Mouse (Mus musculus) cerebellum, adult 2 months (tissue): ENCODE results near the gene Ctps2. TPM values are rescaled to one million over a fixed set of nuclear protein-coding genes. Genes with fewer than 3 reads are reported as not detected.

ENCODE experiments used
- DNase-seq, 2 experiments: peaks; one replicate each; pipeline ENCODE4 v3.0.0; 2021
- H3K27ac ChIP-seq: fragments of 200-500 bp; 2 replicates; pipeline ENCODE4 v1.5.1; 2012; ENCODE audit warnings: low read length, control low read depth, inconsistent platforms; ENCODE audit not compliant: insufficient read depth
- H3K27me3 ChIP-seq: fragments of 200-500 bp; 2 replicates; pipeline ENCODE4 v1.6.1; 2012; ENCODE audit warnings: inconsistent platforms, mild to moderate bottlenecking, low read length, moderate library complexity; ENCODE audit not compliant: control insufficient read depth, insufficient read depth
- H3K4me1 ChIP-seq: fragments of 200-500 bp; 2 replicates; pipeline ENCODE4 v1.6.1; 2011; ENCODE audit warnings: low read length; ENCODE audit not compliant: control insufficient read depth, insufficient read depth
- H3K4me3 ChIP-seq: fragments of 200-500 bp; replicated peaks from 2 replicates; pipeline ENCODE3; 2011; ENCODE audit warnings: mild to moderate bottlenecking, low read depth, low read length, control low read depth; ENCODE audit not compliant: insufficient read depth
- CTCF ChIP-seq: fragments of 200-500 bp; IDR thresholded peaks from 2 replicates; pipeline ENCODE4 v1.5.1; 2011; ENCODE audit warnings: low read depth, mild to moderate bottlenecking, control low read depth, low read length, moderate library complexity, borderline replicate concordance; ENCODE audit not compliant: insufficient read depth
- POLR2A ChIP-seq: fragments of 200-500 bp; IDR thresholded peaks from 2 replicates; pipeline ENCODE4 v1.6.1; 2011; ENCODE audit warnings: low read length, control low read depth, borderline replicate concordance; ENCODE audit not compliant: insufficient read depth
- WGBS: fragments of 180-500 bp; shearing (Covaris S2); methylation state at CpG from one replicate; pipeline ENCODE4 v1.1.7; 2018; 5-methylcytosine and 5-hydroxymethylcytosine counted together
- polyA plus RNA-seq: library from polyadenylated mRNA; depleted of rRNA; stranded (reverse); fragments of >200 nt; gene quantifications from 2 replicates; pipeline ENCODE4 v1.2.3, GENCODE M21; 2012

The Ctps2 gene
- polyA plus RNA-seq, 1 experiment: 90.7 TPM

DNA sequence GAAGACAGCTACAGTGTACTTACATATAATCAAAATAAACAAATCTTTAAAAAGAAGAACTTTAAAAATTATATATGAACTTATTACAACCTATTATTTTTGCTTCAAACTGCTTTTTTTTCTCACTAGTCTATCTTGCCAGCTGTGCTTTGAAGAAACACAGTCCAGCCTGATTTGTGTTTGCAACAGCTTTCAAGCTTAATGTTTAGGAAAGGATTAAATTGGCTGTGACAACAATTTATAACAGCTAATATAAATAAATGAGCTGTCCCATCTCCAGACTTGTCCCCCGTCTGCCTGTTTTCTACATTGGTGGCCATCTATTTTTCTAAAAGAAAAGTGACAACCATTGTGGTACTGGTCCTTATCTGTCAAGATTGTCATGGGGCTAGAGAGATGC, 41.0 kb downstream of the Ctps2 start:
- TF ChIP-seq CTCF (no peak), POLR2A (no peak)
- Histone ChIP-seq H3K27me3 (no peaks in the 10 kb centered on the region), H3K4me3 (no peak overlapping the region), H3K4me1 (no peaks in the 10 kb centered on the region), H3K27ac (no peak overlapping the region)
- WGBS: 100% methylated on average over 1 of the region's 1 CpGs
- no peak for DNase-seq

DNA sequence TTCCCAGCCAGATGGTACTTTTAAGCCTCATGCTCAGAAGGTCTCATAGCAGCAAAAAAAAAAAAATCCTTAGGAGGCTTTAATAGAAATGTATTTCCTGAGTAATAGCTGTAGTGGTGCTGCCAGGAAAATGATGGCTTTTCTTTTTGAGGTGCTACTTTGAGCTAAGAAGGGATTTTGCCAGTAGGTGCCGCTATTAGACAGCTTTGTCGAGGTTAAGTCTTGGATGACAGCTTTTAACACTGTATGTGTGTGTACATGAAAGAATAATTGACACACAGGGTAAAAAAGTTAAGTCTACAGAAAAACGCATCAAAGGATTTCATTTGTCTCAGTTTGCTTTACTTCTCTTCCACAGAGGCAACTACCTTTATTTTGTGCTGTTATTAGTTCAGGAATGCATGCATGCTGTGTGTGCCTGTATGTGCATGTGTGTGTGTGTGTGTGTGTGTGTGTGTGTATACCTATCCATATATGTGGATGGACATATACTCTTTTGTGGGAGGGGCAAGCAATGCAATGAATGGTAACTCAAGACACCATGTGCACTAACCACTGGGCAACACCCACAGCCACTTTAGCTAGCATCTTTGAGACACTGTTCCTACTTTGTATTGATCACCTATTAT, 48.9 kb downstream of the Ctps2 start:
- WGBS: 30% methylated on average over 3 of the region's 3 CpGs
- Histone ChIP-seq H3K27ac (no peak overlapping the region), H3K4me1 (no peaks in the 10 kb centered on the region), H3K4me3 (no peak overlapping the region), H3K27me3 (no peaks in the 10 kb centered on the region)
- peak; percentile 16 to 43 for DNase-seq
- no peak for TF ChIP-seq CTCF
- no peak for TF ChIP-seq POLR2A

DNA sequence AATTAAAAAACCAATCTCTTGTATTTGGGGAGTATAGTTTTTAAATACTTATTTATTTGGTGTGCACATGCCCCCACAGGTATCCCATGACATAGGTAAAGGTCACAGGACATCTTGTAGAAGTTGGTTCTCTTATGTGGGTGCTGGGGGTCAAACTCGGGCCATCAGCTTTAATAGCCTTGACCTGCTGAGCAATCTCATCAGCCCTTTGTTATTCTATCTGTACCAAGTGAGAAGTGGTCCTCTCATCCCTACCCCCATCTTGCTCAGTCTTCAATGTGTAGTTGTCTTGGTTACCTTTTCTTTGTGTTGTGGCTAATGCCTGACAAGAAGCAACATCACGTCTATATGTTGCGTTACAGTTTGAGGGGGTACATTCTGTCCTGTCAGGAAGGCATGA, 56.9 kb downstream of the Ctps2 start:
- TF ChIP-seq CTCF: no peak
- TF ChIP-seq POLR2A: no peak
- no peak for DNase-seq
- H3K27ac ChIP-seq: no peak overlapping the region
- H3K4me1 ChIP-seq: no peaks in the 10 kb centered on the region
- 72% methylated on average over 3 of the region's 3 CpGs for WGBS
- no peaks in the 10 kb centered on the region for H3K27me3 ChIP-seq
- H3K4me3 ChIP-seq: no peak overlapping the region

- TF ChIP-seq POLR2A: no peak
- TF ChIP-seq CTCF: no peak
- H3K4me1 ChIP-seq: no peaks in the 10 kb centered on the region
- DNase-seq: no peak
- H3K27me3 ChIP-seq: no peaks in the 10 kb centered on the region
- H3K27ac ChIP-seq: no peak overlapping the region
- H3K4me3 ChIP-seq: no peak overlapping the region
- 47% methylated on average over 4 of the region's 4 CpGs for WGBS
These were observed 62.8 kb downstream of the Ctps2 start for GRCm38 (mm10) chrX:162963840-162964239.

DNA sequence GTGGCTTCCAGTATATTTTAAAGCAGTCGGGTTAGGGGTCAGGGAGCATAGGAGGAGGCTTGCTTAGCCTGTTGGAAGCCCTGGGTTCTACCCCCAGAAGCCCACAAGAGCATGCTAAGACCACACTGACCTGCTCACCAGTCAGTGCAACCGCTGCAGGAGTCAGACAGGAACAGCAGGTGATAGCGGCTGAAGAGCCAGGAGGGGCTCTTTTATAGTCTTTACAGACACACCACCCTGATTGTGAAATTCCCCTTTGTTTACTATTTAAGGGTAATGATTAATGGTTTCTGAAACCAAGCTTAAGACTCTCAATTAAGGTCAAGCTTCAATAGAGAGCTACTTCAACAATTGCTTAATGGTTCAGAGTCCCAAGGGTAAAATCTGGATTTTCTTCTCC, 63.3 kb downstream of the Ctps2 start, which contains the start of gene S100g:
S100g (minus strand) TSS at position 217 of the 400 bp plus-strand sequence.
- Histone ChIP-seq H3K4me3 (no peak within 1 kb of the TSS), H3K27me3 (no peaks in the 10 kb centered on the region), H3K27ac (no peak within 1 kb of the TSS), H3K4me1 (no peaks in the 10 kb centered on the region)
- 68% methylated on average over 3 of the region's 3 CpGs for WGBS
- no peak for DNase-seq
- TF ChIP-seq CTCF: no peak
- no peak for TF ChIP-seq POLR2A

DNA sequence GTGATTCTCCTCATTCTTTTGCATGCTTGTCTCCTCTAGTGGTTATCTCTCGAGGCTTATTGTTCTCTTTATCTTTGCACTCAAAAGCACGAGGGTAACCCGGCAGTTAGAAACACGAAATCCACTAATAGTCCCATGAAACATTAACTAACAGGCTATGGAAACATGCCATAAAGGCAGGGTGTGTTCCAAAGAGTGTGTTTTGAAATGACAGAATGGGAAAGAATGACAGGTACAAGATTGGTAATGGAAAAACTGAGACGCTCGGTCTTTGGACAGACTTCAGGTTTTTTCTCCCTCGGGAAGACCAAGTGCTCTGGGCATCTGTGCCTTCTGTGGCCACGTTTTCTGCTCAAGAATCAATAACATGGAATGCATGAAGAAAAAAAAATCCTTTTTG, 66.4 kb downstream of the Ctps2 start:
- H3K4me1 ChIP-seq: no peaks in the 10 kb centered on the region
- H3K4me3 ChIP-seq: no peak overlapping the region
- TF ChIP-seq POLR2A (no peak), CTCF (no peak)
- H3K27ac ChIP-seq: no peak overlapping the region
- WGBS: 54% methylated on average over 8 of the region's 8 CpGs
- H3K27me3 ChIP-seq: no peaks in the 10 kb centered on the region
- DNase-seq: no peak

- TF ChIP-seq CTCF (no peak), POLR2A (no peak)
- no peak for DNase-seq
- no peak overlapping the region for H3K4me3 ChIP-seq
- no peaks in the 10 kb centered on the region for H3K4me1 ChIP-seq
- WGBS: 89% methylated on average over 3 of the region's 3 CpGs
- no peak overlapping the region for H3K27ac ChIP-seq
- H3K27me3 ChIP-seq: no peaks in the 10 kb centered on the region
These were observed 75.2 kb downstream of the Ctps2 start for GRCm38 (mm10) chrX:162976194-162976593.

- no peak overlapping the region for H3K27ac ChIP-seq
- WGBS: 95% methylated on average over 10 of the region's 10 CpGs
- TF ChIP-seq CTCF (no peak), POLR2A (no peak)
- 0 out of 2 replicates have a peak, but pooled peaks cover 2% of the 10 kb centered on the region for H3K4me1 ChIP-seq
- no peak overlapping the region for H3K4me3 ChIP-seq
- no peak for DNase-seq
- H3K27me3 ChIP-seq: no peaks in the 10 kb centered on the region
These were observed 85.9 kb downstream of the Ctps2 start for GRCm38 (mm10) chrX:162986876-162987495.
